Mouse (Mus musculus) CH12.LX (cell line): Measurements from ENCODE around the gene Lmnb2.

Source experiments
- CTCF ChIP-seq, 2 experiments: IDR thresholded peaks in 1 of 2; conservative IDR thresholded peaks in 1 of 2; 2 replicates each; pipeline ENCODE4 v1.5.1; 2011 to 2012; ENCODE audit warnings: low read depth in 2 of 2, low read length in 2 of 2, improper control_type of control experiment in 1 of 2, inconsistent platforms in 1 of 2, mild to moderate bottlenecking in 1 of 2, moderate library complexity in 1 of 2
- POLR2A ChIP-seq: IDR thresholded peaks from 2 replicates; pipeline ENCODE4 v1.6.1; 2011; ENCODE audit warnings: low read depth, mild to moderate bottlenecking, improper control_type of control experiment, low read length
- ZKSCAN1 ChIP-seq: IDR thresholded peaks from 2 replicates; pipeline ENCODE4 v1.6.1; 2012; ENCODE audit warnings: low read depth, inconsistent platforms, low read length, improper control_type of control experiment, borderline replicate concordance

DNA sequence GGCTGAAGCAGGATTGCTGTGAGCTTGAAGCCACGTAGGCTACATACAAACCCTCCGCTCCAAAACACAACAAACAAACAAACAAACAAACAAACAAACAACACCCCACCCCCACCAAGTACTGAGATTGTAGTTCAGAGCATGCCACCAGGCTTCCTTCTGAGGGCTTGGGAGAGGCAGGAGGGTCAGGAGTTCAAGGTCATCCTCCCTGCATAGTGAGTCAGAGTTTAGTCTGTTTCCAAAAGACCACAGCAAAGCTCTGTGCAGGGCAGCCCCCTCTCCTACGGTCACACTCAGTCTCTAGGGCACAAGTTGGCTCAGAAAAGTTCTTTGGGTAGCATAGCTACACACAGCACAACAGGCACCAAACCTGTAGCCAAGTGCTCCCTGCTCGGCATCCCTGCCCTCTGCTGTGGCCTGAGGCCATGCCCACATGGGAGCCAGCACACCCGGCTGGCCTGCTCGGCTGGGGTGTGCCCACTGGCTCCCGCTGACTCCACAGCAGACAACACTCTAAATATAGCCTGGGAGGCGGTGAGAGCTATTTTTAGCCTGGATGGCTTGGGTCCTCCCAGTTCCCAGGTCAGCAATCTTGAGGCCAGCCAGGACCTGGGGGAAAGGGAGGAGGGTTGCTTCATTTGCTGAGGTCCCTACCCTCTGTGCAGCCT lies 22.4 kb upstream of the Lmnb2 start:
- TF ChIP-seq CTCF (conservative IDR thresholded peaks at IDR 0.05 in 1 of 2, IDR thresholded peaks at IDR 0.05 in 1 of 2; ENCODE audit: low read depth in 2 of 2, low read length in 2 of 2) (no peak), ZKSCAN1 (no peak), POLR2A (no peak)
